Comparison of ENCODE assay signal across 21 mouse cellular contexts in genomic region chr10:39550791-39551190, GRCm38 (mm10).
DNase-seq lines count a peak whose midpoint lies in the region; ATAC-seq and TF ChIP-seq lines count a peak whose summit lies in the region.
"Had no signal": no experiment of that assay in that cellular context is flagged by ENCODE, and none has a peak within 500 bp of the region (broad histone marks: within the 10 kb centered on the region; RNA-seq: fewer than 3 reads in every experiment).

No protein-coding gene starts in this region.

- intact Hi-C loops in left cerebral cortex, postnatal 14 days (cut with DNase I), result no loop called here

- no peaks in the 10 kb centered on the region for H3K27me3 ChIP-seq in forebrain, embryonic 10.5 days (ENCODE audit: poor library complexity, severe bottlenecking)
- no peaks in the 10 kb centered on the region for H3K27me3 ChIP-seq in forebrain, postnatal 0 days (ENCODE audit: insufficient read depth, low read length)
- H3K27me3 ChIP-seq in midbrain, embryonic 13.5 days, result no peaks in the 10 kb centered on the region
- H3K27me3 ChIP-seq in midbrain, embryonic 10.5 days (ENCODE audit: low read depth, poor library complexity, severe bottlenecking), result no peaks in the 10 kb centered on the region
- no peaks in the 10 kb centered on the region for H3K27me3 ChIP-seq in midbrain, embryonic 14.5 days (ENCODE audit: control insufficient read depth, insufficient read depth, low read length)
- H3K27me3 ChIP-seq: Patski had no signal

- DNase-seq in forebrain, embryonic 10.5 days (ENCODE audit: extremely low spot score, low spot score), result no peak
- no peak for DNase-seq in forebrain, postnatal 0 days
- no peak for DNase-seq in midbrain, embryonic 10.5 days (ENCODE audit: low spot score)
- DNase-seq in midbrain, embryonic 14.5 days, result no peak
- no peak for DNase-seq in right cerebral cortex, postnatal 25 days
- no peak for DNase-seq in left cerebral cortex, postnatal 14 days (ENCODE audit: low spot score in 2 of 2)
- no peak for DNase-seq in thymus, postnatal 10 days (ENCODE audit: low spot score in 2 of 2)
- DNase-seq: adrenal gland, postnatal 25 days; cerebellum, adult 11 months; cerebellum, postnatal 14 days; embryo, embryonic 11 days; kidney, adult 11 months; kidney, postnatal 10 days; left cerebral cortex, postnatal 4 days; liver; lung, postnatal 10 days; thymus, postnatal 14 days had no signal

- ATAC-seq in forebrain, postnatal 0 days, result no peak
- ATAC-seq in midbrain, embryonic 13.5 days, result no peak
- no peak for ATAC-seq in midbrain, embryonic 14.5 days (ENCODE audit: low FRiP score, low TSS enrichment)
- ATAC-seq: activated CD4-positive, CD25-positive, alpha-beta regulatory T cell, adult 4 months; Patski had no signal

- no peak overlapping the region for H3K9ac ChIP-seq in forebrain, postnatal 0 days
- no peak overlapping the region for H3K9ac ChIP-seq in midbrain, embryonic 13.5 days (replicated peaks)
- H3K9ac ChIP-seq in midbrain, embryonic 14.5 days (replicated peaks; ENCODE audit: low read length), result no peak overlapping the region

- no peaks in the 10 kb centered on the region for H3K9me3 ChIP-seq in forebrain, embryonic 10.5 days
- no peaks in the 10 kb centered on the region for H3K9me3 ChIP-seq in forebrain, postnatal 0 days (ENCODE audit: low read length)
- no peaks in the 10 kb centered on the region for H3K9me3 ChIP-seq in midbrain, embryonic 13.5 days
- no peaks in the 10 kb centered on the region for H3K9me3 ChIP-seq in midbrain, embryonic 10.5 days (replicated peaks)
- H3K9me3 ChIP-seq in midbrain, embryonic 14.5 days (ENCODE audit: control insufficient read depth, low read length), result no peaks in the 10 kb centered on the region
- H3K9me3 ChIP-seq: heart, embryonic 10.5 days had no signal

- H3K36me3 ChIP-seq in forebrain, embryonic 10.5 days (replicated peaks), result peaks cover 14% of the 10 kb centered on the region
- peaks cover 21% of the 10 kb centered on the region for H3K36me3 ChIP-seq in forebrain, postnatal 0 days (ENCODE audit: insufficient read depth)
- H3K36me3 ChIP-seq in midbrain, embryonic 13.5 days, result peaks cover 5% of the 10 kb centered on the region; the same call in 1 of the 2 replicates
- H3K36me3 ChIP-seq in midbrain, embryonic 10.5 days, result peaks cover 8% of the 10 kb centered on the region
- peaks cover 5% of the 10 kb centered on the region for H3K36me3 ChIP-seq in midbrain, embryonic 14.5 days (ENCODE audit: control insufficient read depth, insufficient read depth, low read length)

- 94% methylated on average over 2 of the region's 2 CpGs for WGBS in forebrain, embryonic 10.5 days
- WGBS in forebrain, postnatal 0 days, result 82% methylated on average over 2 of the region's 2 CpGs
- 83% methylated on average over 2 of the region's 2 CpGs for WGBS in midbrain, embryonic 13.5 days
- WGBS in midbrain, embryonic 10.5 days, result 90% methylated on average over 2 of the region's 2 CpGs
- WGBS in midbrain, embryonic 14.5 days, result 74% methylated on average over 2 of the region's 2 CpGs

- peaks cover 86% of the 10 kb centered on the region for H3K4me1 ChIP-seq in forebrain, embryonic 10.5 days
- peaks cover 27% of the 10 kb centered on the region; the same call in 1 of the 2 replicates for H3K4me1 ChIP-seq in forebrain, postnatal 0 days (ENCODE audit: insufficient read depth)
- H3K4me1 ChIP-seq in midbrain, embryonic 13.5 days (replicated peaks), result peaks cover 81% of the 10 kb centered on the region
- H3K4me1 ChIP-seq in midbrain, embryonic 10.5 days, result peaks cover 74% of the 10 kb centered on the region
- peaks cover 64% of the 10 kb centered on the region for H3K4me1 ChIP-seq in midbrain, embryonic 14.5 days (ENCODE audit: control insufficient read depth, insufficient read depth, low read length)

- TF ChIP-seq CTCF in forebrain, postnatal 0 days (IDR thresholded peaks at IDR 0.05; ENCODE audit: low read depth), result no peak

- no peak overlapping the region for H3K4me2 ChIP-seq in forebrain, postnatal 0 days (ENCODE audit: low read depth)
- H3K4me2 ChIP-seq in midbrain, embryonic 13.5 days (replicated peaks), result no peak overlapping the region
- no peak overlapping the region for H3K4me2 ChIP-seq in midbrain, embryonic 14.5 days (ENCODE audit: low read length)

- 0 out of 2 replicates have a peak overlapping the region, but pooled peaks have one; percentile 85 for H3K27ac ChIP-seq in forebrain, embryonic 10.5 days
- no peak overlapping the region for H3K27ac ChIP-seq in forebrain, postnatal 0 days (ENCODE audit: low read depth, low read length)
- H3K27ac ChIP-seq in midbrain, embryonic 13.5 days, result peak overlapping the region; percentile 97
- H3K27ac ChIP-seq in midbrain, embryonic 10.5 days (replicated peaks), result no peak overlapping the region
- peak overlapping the region; percentile 95 for H3K27ac ChIP-seq in midbrain, embryonic 14.5 days (replicated peaks; ENCODE audit: low read depth, low read length)

- no peak overlapping the region for H3K4me3 ChIP-seq in forebrain, embryonic 10.5 days
- no peak overlapping the region for H3K4me3 ChIP-seq in forebrain, postnatal 0 days (ENCODE audit: low read depth, low read length)
- no peak overlapping the region for H3K4me3 ChIP-seq in midbrain, embryonic 13.5 days (replicated peaks)
- no peak overlapping the region for H3K4me3 ChIP-seq in midbrain, embryonic 10.5 days
- no peak overlapping the region for H3K4me3 ChIP-seq in midbrain, embryonic 14.5 days (replicated peaks; ENCODE audit: low read depth, low read length)
- H3K4me3 ChIP-seq: heart, embryonic 10.5 days had no signal

Comparison
In these comparisons a context has a peak if more than half of its experiments do, and no peak if none do; other contexts are left out.
1. H3K27ac ChIP-seq: peak in forebrain, embryonic 10.5 days (single experiment), midbrain, embryonic 13.5 days (single experiment) and midbrain, embryonic 14.5 days (single experiment); none in forebrain, postnatal 0 days (single experiment) and midbrain, embryonic 10.5 days (single experiment).